Comparison of ENCODE assay signal across 22 mouse cellular contexts in the genomic region with DNA sequence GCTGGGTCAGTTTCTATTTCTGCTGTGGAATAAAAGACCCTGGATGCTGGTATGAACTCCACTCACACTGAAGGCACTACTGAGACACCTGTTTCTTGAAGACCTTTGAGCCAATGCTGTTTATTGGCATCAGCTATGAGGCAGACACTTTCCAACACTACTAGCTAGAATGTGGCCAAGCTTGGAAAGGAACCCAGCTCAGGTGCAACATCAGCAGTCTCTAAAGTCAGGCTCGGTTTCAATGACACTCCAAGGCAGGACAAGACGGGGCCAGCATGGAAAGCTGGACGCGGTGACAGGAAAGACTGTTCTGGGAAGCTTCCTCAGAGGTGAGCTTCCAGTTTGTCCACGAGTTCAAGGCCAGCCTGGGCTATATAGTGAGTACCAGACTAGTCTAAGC.
DNase-seq lines count a peak whose midpoint lies in the region; ATAC-seq and TF ChIP-seq lines count a peak whose summit lies in the region.
"Had no signal": no experiment of that assay in that cellular context is flagged by ENCODE, and none has a peak within 500 bp of the region (broad histone marks: within the 10 kb centered on the region; RNA-seq: fewer than 3 reads in every experiment).

No protein-coding gene starts in this region.

- H3K9me3 ChIP-seq in midbrain, embryonic 11.5 days (ENCODE audit: control insufficient read depth, low read length) = no peaks in the 10 kb centered on the region
- H3K9me3 ChIP-seq in midbrain, postnatal 0 days (ENCODE audit: low read length) = no peaks in the 10 kb centered on the region; the same call in 1 of the 2 replicates
- H3K9me3 ChIP-seq: forebrain, embryonic 15.5 days; heart, embryonic 15.5 days; hindbrain, embryonic 10.5 days; hindbrain, embryonic 15.5 days had no signal

- intact Hi-C loops in heart, postnatal 25 days (cut with DNase I) = no loop called here
- intact Hi-C loops in gastrocnemius, postnatal 14 days (cut with DNase I; ENCODE audit: low total_unique reads) = no loop called here
- intact Hi-C loops in left cerebral cortex, postnatal 36 days (cut with DNase I) = no loop called here

- DNase-seq in heart, adult 11 months = peak; percentile 79
- DNase-seq in heart, postnatal 25 days (ENCODE audit: low spot score) = no peak
- DNase-seq in midbrain, embryonic 11.5 days (ENCODE audit: low spot score, missing footprints) = peak; percentile 35
- no peak for DNase-seq in midbrain, postnatal 0 days (ENCODE audit: low spot score)
- peak; percentile 59 for DNase-seq in gastrocnemius, postnatal 14 days
- DNase-seq in left cerebral cortex, postnatal 36 days (ENCODE audit: low spot score in 2 of 2) = no peak
- no peak for DNase-seq in thymus, postnatal 10 days (ENCODE audit: low spot score in 2 of 2)
- DNase-seq: adrenal gland, postnatal 14 days; cerebellum, adult 11-12 months; cerebellum, adult 9-10 months; cerebellum, postnatal 25 days; heart, adult 2 months; heart, postnatal 14 days had no signal

- no peaks in the 10 kb centered on the region for H3K36me3 ChIP-seq in midbrain, embryonic 11.5 days (ENCODE audit: control insufficient read depth, insufficient read depth, low read length)
- no peaks in the 10 kb centered on the region for H3K36me3 ChIP-seq in midbrain, postnatal 0 days (ENCODE audit: insufficient read depth, low read length)
- H3K36me3 ChIP-seq: embryonic facial prominence, embryonic 12.5 days; forebrain, embryonic 15.5 days; heart, embryonic 15.5 days; hindbrain, embryonic 10.5 days; hindbrain, embryonic 15.5 days had no signal

- H3K4me3 ChIP-seq in midbrain, embryonic 11.5 days (ENCODE audit: low read depth, low read length) = no peak overlapping the region
- H3K4me3 ChIP-seq in midbrain, postnatal 0 days (ENCODE audit: low read depth, low read length) = no peak overlapping the region
- H3K4me3 ChIP-seq: embryonic facial prominence, embryonic 12.5 days; forebrain, embryonic 15.5 days; heart, adult 2 months; heart, embryonic 15.5 days; hindbrain, embryonic 10.5 days; hindbrain, embryonic 15.5 days had no signal

- H3K27ac ChIP-seq in midbrain, embryonic 11.5 days (ENCODE audit: low read depth, low read length) = no peak overlapping the region
- H3K27ac ChIP-seq in midbrain, postnatal 0 days (ENCODE audit: low read depth, low read length) = no peak overlapping the region
- H3K27ac ChIP-seq: embryonic facial prominence, embryonic 12.5 days; forebrain, embryonic 15.5 days; heart, adult 2 months; heart, embryonic 15.5 days; hindbrain, embryonic 10.5 days; hindbrain, embryonic 15.5 days had no signal

- no peaks in the 10 kb centered on the region for H3K4me1 ChIP-seq in midbrain, embryonic 11.5 days (ENCODE audit: control insufficient read depth, insufficient read depth, low read length)
- no peaks in the 10 kb centered on the region for H3K4me1 ChIP-seq in midbrain, postnatal 0 days (ENCODE audit: insufficient read depth, low read length)
- H3K4me1 ChIP-seq: embryonic facial prominence, embryonic 12.5 days had no signal

- no peak for TF ChIP-seq CTCF in midbrain, postnatal 0 days (IDR thresholded peaks at IDR 0.05)

- no peaks in the 10 kb centered on the region for H3K27me3 ChIP-seq in midbrain, embryonic 11.5 days (ENCODE audit: control insufficient read depth, insufficient read depth, low read length)
- no peaks in the 10 kb centered on the region for H3K27me3 ChIP-seq in midbrain, postnatal 0 days (ENCODE audit: insufficient read depth, low read length)
- H3K27me3 ChIP-seq: CH12.LX; embryonic facial prominence, embryonic 12.5 days; forebrain, embryonic 15.5 days; heart, embryonic 15.5 days; hindbrain, embryonic 15.5 days; Patski had no signal

- 84% methylated on average over 5 of the region's 5 CpGs for WGBS in midbrain, embryonic 11.5 days
- WGBS in midbrain, postnatal 0 days = 86% methylated on average over 5 of the region's 5 CpGs

- no peak for ATAC-seq in midbrain, embryonic 11.5 days (ENCODE audit: low FRiP score)
- ATAC-seq in midbrain, postnatal 0 days (ENCODE audit: low FRiP score) = no peak
- ATAC-seq: activated CD4-positive, CD25-positive, alpha-beta regulatory T cell, adult 4 months; forebrain, embryonic 15.5 days; Patski had no signal

- H3K9ac ChIP-seq in midbrain, embryonic 11.5 days (ENCODE audit: low read length) = no peak overlapping the region
- H3K9ac ChIP-seq in midbrain, postnatal 0 days (replicated peaks; ENCODE audit: low read length, poor library complexity, severe bottlenecking) = no peak overlapping the region
- H3K9ac ChIP-seq: embryonic facial prominence, embryonic 12.5 days; forebrain, embryonic 15.5 days; heart, embryonic 15.5 days; hindbrain, embryonic 15.5 days had no signal

- H3K4me2 ChIP-seq in midbrain, embryonic 11.5 days = no peak overlapping the region
- H3K4me2 ChIP-seq in midbrain, postnatal 0 days (ENCODE audit: low read depth, low read length, poor library complexity, severe bottlenecking) = no peak overlapping the region
- H3K4me2 ChIP-seq: embryonic facial prominence, embryonic 12.5 days; forebrain, embryonic 15.5 days; heart, embryonic 11.5 days; heart, embryonic 15.5 days; hindbrain, embryonic 15.5 days had no signal

Comparison
In these comparisons a context has a peak if more than half of its experiments do, and no peak if none do; other contexts are left out.
1. DNase-seq: peak in heart, adult 11 months (single experiment), midbrain, embryonic 11.5 days (single experiment) and gastrocnemius, postnatal 14 days (single experiment); none in heart, postnatal 25 days (single experiment), midbrain, postnatal 0 days (single experiment), left cerebral cortex, postnatal 36 days (0 of 2) and thymus, postnatal 10 days (0 of 2).